Mouse (Mus musculus) myocyte (in vitro differentiated cells): ENCODE results near the gene Cryz. TPM values are rescaled to one million over a fixed set of nuclear protein-coding genes. Genes with fewer than 3 reads are reported as not detected.

Experiments used
- H3K27me3 ChIP-seq: one replicate; pipeline ENCODE4 v1.6.1; 2011; ENCODE audit not compliant: control insufficient read depth, insufficient read depth, insufficient read length
- H3K36me3 ChIP-seq: one replicate; pipeline ENCODE4 v1.6.1; 2011; ENCODE audit not compliant: control insufficient read depth, insufficient read depth
- H3K4me2 ChIP-seq: one replicate; pipeline ENCODE4 v1.6.1; 2011; ENCODE audit warnings: low read depth, control low read depth
- H3K4me3 ChIP-seq: one replicate; pipeline ENCODE4 v1.5.1; 2011; ENCODE audit warnings: mild to moderate bottlenecking, control low read depth, moderate library complexity
- H3K79me2 ChIP-seq: one replicate; pipeline ENCODE4 v1.6.1; 2011; ENCODE audit not compliant: control insufficient read depth, insufficient read depth
- H3ac ChIP-seq: one replicate; pipeline ENCODE4 v1.6.1; 2011; ENCODE audit not compliant: control insufficient read depth, insufficient read length
- CEBPB ChIP-seq: IDR thresholded peaks from 2 replicates; pipeline ENCODE4 v1.6.1; 2011; ENCODE audit warnings: mild to moderate bottlenecking, moderate library complexity; ENCODE audit not compliant: poor library complexity, insufficient read depth, severe bottlenecking
- E2F4 ChIP-seq: IDR thresholded peaks from one replicate; pipeline ENCODE4 v1.6.1; 2011; ENCODE audit warnings: mild to moderate bottlenecking, control low read depth, moderate library complexity; ENCODE audit not compliant: insufficient read depth
- MAX ChIP-seq: IDR thresholded peaks from one replicate; pipeline ENCODE4 v1.6.1; 2011; ENCODE audit warnings: low read depth, mild to moderate bottlenecking, control low read depth
- MYOD1 ChIP-seq, 3 experiments: IDR thresholded peaks; one replicate each; pipeline ENCODE4 v1.6.1; 2011; ENCODE audit warnings: control low read depth in 2 of 3, low read depth in 2 of 3, mild to moderate bottlenecking in 2 of 3, moderate library complexity in 1 of 3; ENCODE audit not compliant: insufficient read length in 2 of 3, control insufficient read depth in 1 of 3
- MYOG ChIP-seq, 3 experiments: IDR thresholded peaks; one replicate each; pipeline ENCODE4 v1.6.1; 2011; ENCODE audit warnings: control low read depth in 2 of 3, low read depth in 2 of 3, mild to moderate bottlenecking in 2 of 3; ENCODE audit not compliant: insufficient read length in 2 of 3, control insufficient read depth in 1 of 3, insufficient read depth in 1 of 3
- POLR2A ChIP-seq: IDR thresholded peaks from one replicate; pipeline ENCODE4 v1.6.1; 2011; ENCODE audit warnings: low read depth, mild to moderate bottlenecking, control low read depth, moderate library complexity; ENCODE audit not compliant: insufficient read length
- POLR2AphosphoS2 ChIP-seq: IDR thresholded peaks from one replicate; pipeline ENCODE4 v1.6.1; 2011; ENCODE audit warnings: low read depth, control low read depth; ENCODE audit not compliant: insufficient read length
- REST ChIP-seq: IDR thresholded peaks from one replicate; pipeline ENCODE4 v1.6.1; 2011; ENCODE audit warnings: mild to moderate bottlenecking, control low read depth, moderate library complexity; ENCODE audit not compliant: insufficient read depth, insufficient read length
- SRF ChIP-seq: IDR thresholded peaks from one replicate; pipeline ENCODE4 v1.6.1; 2011; ENCODE audit warnings: low read depth; ENCODE audit not compliant: control insufficient read depth, insufficient read length
- TCF12 ChIP-seq: IDR thresholded peaks from one replicate; pipeline ENCODE4 v1.6.1; 2011; ENCODE audit warnings: mild to moderate bottlenecking, control low read depth; ENCODE audit not compliant: poor library complexity, insufficient read depth, severe bottlenecking
- TCF3 ChIP-seq: IDR thresholded peaks from one replicate; pipeline ENCODE4 v1.6.1; 2011; ENCODE audit warnings: low read depth, control low read depth; ENCODE audit not compliant: insufficient read length
- USF1 ChIP-seq: IDR thresholded peaks from one replicate; pipeline ENCODE4 v1.6.1; 2011; ENCODE audit warnings: low read depth, mild to moderate bottlenecking, control low read depth, moderate library complexity
- polyA plus RNA-seq: library from polyadenylated mRNA; unstranded; fragments of >200 nt; fragmentation: generic; extraction: Trizol; gene quantifications from one replicate; pipeline ENCODE4 v1.2.1, GENCODE M21; 2012; ENCODE audit warnings: missing spikeins

Gene Cryz
- polyA plus RNA-seq, 1 experiment = 20.0 TPM

- Histone ChIP-seq H3K4me2 (no peak overlapping the region), H3K79me2 (no peaks in the 10 kb centered on the region), H3K27me3 (no peaks in the 10 kb centered on the region), H3ac (no peak overlapping the region), H3K36me3 (no peaks in the 10 kb centered on the region), H3K4me3 (no peak overlapping the region)
- TF ChIP-seq TCF3 = no peak
- no peak for TF ChIP-seq TCF12
- no peak for TF ChIP-seq MYOD1 (IDR thresholded peaks at IDR 0.05; ENCODE audit: control insufficient read depth in 1 of 3, insufficient read length in 2 of 3, low read depth in 2 of 3)
- TF ChIP-seq MAX = no peak
- TF ChIP-seq USF1 = no peak
- TF ChIP-seq MYOG (IDR thresholded peaks at IDR 0.05; ENCODE audit: control insufficient read depth in 1 of 3, insufficient read depth in 1 of 3, insufficient read length in 2 of 3, low read depth in 2 of 3) = no peak
- TF ChIP-seq REST = no peak
- TF ChIP-seq POLR2AphosphoS2 = no peak
- no peak for TF ChIP-seq POLR2A
- no peak for TF ChIP-seq E2F4
- TF ChIP-seq SRF = no peak
- no peak for TF ChIP-seq CEBPB
These were observed 31.1 kb upstream of the Cryz start for GRCm38 (mm10) chr3:154565437-154565836.

GRCm38 (mm10) chr3:154570029-154570575 lies 26.4 kb upstream of the Cryz start:
- Histone ChIP-seq H3K4me2 (no peak overlapping the region), H3K4me3 (no peak overlapping the region), H3ac (no peak overlapping the region), H3K27me3 (no peaks in the 10 kb centered on the region), H3K79me2 (no peaks in the 10 kb centered on the region), H3K36me3 (no peaks in the 10 kb centered on the region)
- TF ChIP-seq SRF = no peak
- TF ChIP-seq MYOD1 (IDR thresholded peaks at IDR 0.05; ENCODE audit: control insufficient read depth in 1 of 3, insufficient read length in 2 of 3, low read depth in 2 of 3) = no peak
- no peak for TF ChIP-seq TCF3
- no peak for TF ChIP-seq TCF12
- no peak for TF ChIP-seq CEBPB
- no peak for TF ChIP-seq POLR2A
- TF ChIP-seq USF1 = no peak
- TF ChIP-seq E2F4 = no peak
- TF ChIP-seq POLR2AphosphoS2 = no peak
- TF ChIP-seq MAX = no peak
- no peak for TF ChIP-seq MYOG (IDR thresholded peaks at IDR 0.05; ENCODE audit: control insufficient read depth in 1 of 3, insufficient read depth in 1 of 3, insufficient read length in 2 of 3, low read depth in 2 of 3)
- no peak for TF ChIP-seq REST

GRCm38 (mm10) chr3:154570786-154571185 lies 25.7 kb upstream of the Cryz start:
- no peak overlapping the region for H3ac ChIP-seq
- no peaks in the 10 kb centered on the region for H3K36me3 ChIP-seq
- H3K4me2 ChIP-seq = peak overlapping the region; percentile 20
- no peak overlapping the region for H3K4me3 ChIP-seq
- TF ChIP-seq CEBPB (no peak), REST (no peak), POLR2AphosphoS2 (no peak), TCF3 (no peak), MYOG (IDR thresholded peaks at IDR 0.05; ENCODE audit: control insufficient read depth in 1 of 3, insufficient read depth in 1 of 3, insufficient read length in 2 of 3, low read depth in 2 of 3) (no peak)
- no peaks in the 10 kb centered on the region for H3K27me3 ChIP-seq
- H3K79me2 ChIP-seq = no peaks in the 10 kb centered on the region

DNA sequence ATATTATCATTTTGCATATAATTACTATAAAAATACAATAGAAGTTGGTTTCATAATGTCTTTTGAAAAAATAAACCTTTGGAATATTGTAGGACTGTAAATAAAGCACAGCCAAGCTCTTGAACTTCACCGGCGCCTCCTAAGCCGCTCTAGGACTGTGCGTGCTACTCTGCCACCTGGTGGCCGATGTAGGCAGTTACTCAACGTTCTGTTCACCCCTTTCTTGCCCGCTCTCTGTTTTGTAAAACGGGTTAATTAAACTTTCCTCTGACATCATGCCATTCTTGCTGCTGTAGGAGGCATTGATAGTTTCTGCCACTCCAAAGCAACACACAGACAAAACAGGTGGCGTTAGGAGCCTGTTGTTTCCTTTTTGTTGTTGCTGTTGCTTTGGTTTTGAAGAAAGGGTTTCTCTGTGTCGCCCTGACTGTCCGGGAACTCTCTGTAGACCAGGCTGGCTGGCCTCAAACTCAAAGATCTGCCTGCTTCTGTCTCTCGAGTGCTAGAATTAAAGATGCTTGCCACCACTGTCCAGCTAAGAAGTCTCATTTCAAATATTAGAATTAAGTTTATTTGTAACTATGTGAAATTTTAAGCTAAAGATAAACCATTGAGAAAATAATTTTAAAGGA lies 24.1 kb upstream of the Cryz start:
- Histone ChIP-seq H3K4me3 (no peak overlapping the region), H3K36me3 (no peaks in the 10 kb centered on the region), H3K79me2 (no peaks in the 10 kb centered on the region), H3K27me3 (no peaks in the 10 kb centered on the region), H3K4me2 (peak overlapping the region; percentile 31), H3ac (no peak overlapping the region)
- TF ChIP-seq TCF3 = no peak
- TF ChIP-seq MAX = no peak

- Histone ChIP-seq H3K4me3 (no peak overlapping the region), H3K4me2 (peak overlapping the region; percentile 19), H3ac (no peak overlapping the region), H3K36me3 (no peaks in the 10 kb centered on the region), H3K27me3 (no peaks in the 10 kb centered on the region), H3K79me2 (no peaks in the 10 kb centered on the region)
- TF ChIP-seq USF1 (no peak), REST (no peak), CEBPB (peak; percentile 75; the same call in 1 of the 2 replicates), POLR2AphosphoS2 (no peak), TCF12 (no peak)
These were observed 22.8 kb upstream of the Cryz start for GRCm38 (mm10) chr3:154573666-154574065.
